Mouse (Mus musculus) lung, postnatal 0 days (tissue): Measurements from ENCODE around the gene Nfkbia.

ENCODE experiments used
- CTCF ChIP-seq: IDR thresholded peaks from 2 replicates; pipeline ENCODE4 v1.5.1; 2016; ENCODE audit warnings: antibody characterized with exemption, mild to moderate bottlenecking
- EP300 ChIP-seq: IDR thresholded peaks from 2 replicates; pipeline ENCODE4 v1.6.1; 2016; ENCODE audit warnings: antibody characterized with exemption, mild to moderate bottlenecking, control low read depth

DNA sequence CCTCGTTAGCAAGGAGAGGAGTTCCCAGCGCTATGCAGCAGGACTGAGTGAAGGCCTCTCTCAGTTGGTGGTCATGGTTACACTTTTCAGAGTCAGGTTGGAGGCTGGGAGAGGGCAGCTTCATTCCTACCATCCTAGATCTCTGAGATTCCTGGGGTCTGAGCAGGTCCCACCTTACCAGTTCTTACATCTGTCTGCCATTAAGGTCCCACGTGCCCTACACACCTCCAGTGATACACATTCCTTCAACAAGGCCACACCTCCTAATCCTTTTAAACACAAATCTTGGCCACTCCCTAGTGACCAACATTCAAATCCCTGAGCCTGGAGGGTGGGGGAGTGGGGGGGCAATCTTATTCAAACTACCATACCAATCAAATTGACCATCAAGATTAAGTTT lies 36.3 kb downstream of the Nfkbia start:
- TF ChIP-seq EP300 (no peak), CTCF (no peak)
